Comparison of ENCODE assay signal across 8 mouse cellular contexts in the genomic region with DNA sequence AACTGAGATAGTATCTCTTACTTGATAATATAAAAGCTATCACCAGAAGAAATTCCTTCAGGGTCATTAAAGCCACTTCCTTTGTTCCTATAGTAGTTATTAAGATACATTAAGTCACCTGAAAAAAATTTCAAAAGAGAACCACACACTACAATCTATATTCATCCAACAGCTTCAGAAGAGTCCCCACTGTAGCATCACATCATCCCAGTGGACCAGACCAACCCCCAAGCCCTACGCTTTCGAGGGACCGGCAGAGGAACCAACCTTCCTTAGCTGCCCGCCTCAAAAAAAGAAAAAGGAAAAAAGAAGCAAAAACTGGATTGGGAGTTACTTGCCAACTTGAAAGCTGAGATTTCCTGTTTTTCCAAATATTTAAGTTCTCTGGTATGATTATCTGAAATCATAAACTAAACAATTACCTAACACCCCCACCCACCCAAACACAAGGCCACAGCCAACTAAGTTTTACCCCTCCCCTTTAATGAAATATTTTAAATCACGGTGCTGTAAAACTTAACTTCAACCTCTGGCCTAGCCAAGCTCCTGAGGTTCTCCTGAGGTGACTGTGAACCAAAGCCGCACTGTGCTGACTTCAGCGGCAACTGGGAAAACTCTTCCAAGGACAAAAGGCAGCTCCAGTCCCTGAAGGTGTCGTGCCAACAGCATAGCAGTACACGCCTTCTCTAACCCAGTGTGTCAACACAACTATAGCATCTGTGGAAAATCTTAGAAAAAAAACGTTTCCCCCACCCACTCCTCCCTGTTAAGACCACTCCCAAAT. TPM values are rescaled to one million over a fixed set of nuclear protein-coding genes. Genes with fewer than 3 reads are reported as not detected.
A peak's percentile ranks its signal among the peaks of the same experiment; 100 is the strongest.
DNase-seq lines count a peak whose midpoint lies in the region; ATAC-seq lines count a peak whose summit lies in the region.

No protein-coding gene starts in this region.

- under 1% methylated on average over 10 of the region's 10 CpGs for WGBS in hindbrain, embryonic 16.5 days
- under 1% methylated on average over 10 of the region's 10 CpGs for WGBS in midbrain, embryonic 11.5 days

- H3K4me3 ChIP-seq in hindbrain, embryonic 16.5 days (ENCODE audit: low read length): peak overlapping the region; percentile 97
- H3K4me3 ChIP-seq in midbrain, embryonic 11.5 days (ENCODE audit: low read depth, low read length): peak overlapping the region; percentile 99

- H3K9ac ChIP-seq in hindbrain, embryonic 16.5 days (ENCODE audit: low read depth, low read length): peak overlapping the region; percentile 96
- H3K9ac ChIP-seq in midbrain, embryonic 11.5 days (ENCODE audit: low read length): peak overlapping the region; percentile 98

- peaks cover 22% of the 10 kb centered on the region for H3K36me3 ChIP-seq in hindbrain, embryonic 16.5 days (ENCODE audit: control insufficient read depth, insufficient read depth, low read length)
- peaks cover 22% of the 10 kb centered on the region for H3K36me3 ChIP-seq in midbrain, embryonic 11.5 days (ENCODE audit: control insufficient read depth, insufficient read depth, low read length)

- no peaks in the 10 kb centered on the region for H3K9me3 ChIP-seq in hindbrain, embryonic 16.5 days (ENCODE audit: control insufficient read depth, low read length)
- H3K9me3 ChIP-seq in midbrain, embryonic 11.5 days (ENCODE audit: control insufficient read depth, low read length): no peaks in the 10 kb centered on the region

- peak overlapping the region; percentile 98 for H3K4me2 ChIP-seq in hindbrain, embryonic 16.5 days (ENCODE audit: low read length)
- peak overlapping the region; percentile 83 for H3K4me2 ChIP-seq in midbrain, embryonic 11.5 days

- no peak for ATAC-seq in hindbrain, embryonic 16.5 days
- ATAC-seq in midbrain, embryonic 11.5 days (ENCODE audit: low FRiP score): no peak

- H3K4me1 ChIP-seq in hindbrain, embryonic 16.5 days (ENCODE audit: control insufficient read depth, insufficient read depth, low read depth, low read length): peaks cover 35% of the 10 kb centered on the region
- peaks cover 34% of the 10 kb centered on the region for H3K4me1 ChIP-seq in midbrain, embryonic 11.5 days (ENCODE audit: control insufficient read depth, insufficient read depth, low read length)

- DNase-seq in adrenal gland, adult 2 months: peak; percentile 66
- DNase-seq in adrenal gland, adult 8-10 months: no peak
- peak; percentile 74 for DNase-seq in 3T3-L1 (ENCODE audit: low read depth, low spot score)
- DNase-seq in embryo, embryonic 9.5 days (ENCODE audit: extremely low spot score): peak; percentile 53
- DNase-seq in midbrain, embryonic 11.5 days (ENCODE audit: low spot score, missing footprints): peak; percentile 97
- DNase-seq in layer of hippocampus, adult 11-12 months (ENCODE audit: low spot score): no peak
- DNase-seq in layer of hippocampus, adult 18-20 months (ENCODE audit: low spot score in 2 of 2): no peak

- H3K27ac ChIP-seq in hindbrain, embryonic 16.5 days (ENCODE audit: low read depth, low read length): peak overlapping the region; percentile 86
- H3K27ac ChIP-seq in midbrain, embryonic 11.5 days (ENCODE audit: low read depth, low read length): 0 out of 2 replicates have a peak overlapping the region, but pooled peaks have one; percentile 2

- no peaks in the 10 kb centered on the region for H3K27me3 ChIP-seq in hindbrain, embryonic 16.5 days (replicated peaks; ENCODE audit: control insufficient read depth, insufficient read depth, low read length)
- no peaks in the 10 kb centered on the region for H3K27me3 ChIP-seq in midbrain, embryonic 11.5 days (ENCODE audit: control insufficient read depth, insufficient read depth, low read length)

RNA-seq across cellular contexts. Expression of a gene that starts 28.5 kb away (rescaled TPM):
- 100 to 1,000 TPM; 106 to 109 TPM for total RNA-seq in adrenal gland, adult 2 months (2021)
- 119 and 125 TPM in 2 replicates for polyA plus RNA-seq in adrenal gland, adult 2 months (2012; rRNA removed)
- 100 to 1,000 TPM; 112 to 147 (median 124) TPM for total RNA-seq in adrenal gland, adult 8-10 months (2022)
- 83.2 and 93.9 TPM in 2 replicates for polyA plus RNA-seq in hindbrain, embryonic 16.5 days (2015; fragmentation: Nextera tagmentation; extraction: Ambion mirVana)
- polyA plus RNA-seq in midbrain, embryonic 11.5 days (2014; fragmentation: Nextera tagmentation; extraction: Ambion mirVana): 48.2 and 58.6 TPM in 2 replicates
- total RNA-seq in layer of hippocampus, adult 18-20 months (2021): 10 to 100 TPM; 77.3 to 80.3 TPM

RNA-seq across cellular contexts. Expression of a gene that starts 59.1 kb away (rescaled TPM):
- 100 to 1,000 TPM; 174 to 246 TPM for total RNA-seq in adrenal gland, adult 2 months (2021)
- polyA plus RNA-seq in adrenal gland, adult 2 months (2012; rRNA removed): 737 and 768 TPM in 2 replicates
- total RNA-seq in adrenal gland, adult 8-10 months (2022): 100 to 1,000 TPM; 254 to 451 (median 353) TPM
- polyA plus RNA-seq in hindbrain, embryonic 16.5 days (2015; fragmentation: Nextera tagmentation; extraction: Ambion mirVana): 11.6 and 15.4 TPM in 2 replicates
- polyA plus RNA-seq in midbrain, embryonic 11.5 days (2014; fragmentation: Nextera tagmentation; extraction: Ambion mirVana): 4.8 and 6.0 TPM in 2 replicates
- 10 to 100 TPM; 24.3 to 27.3 TPM for total RNA-seq in layer of hippocampus, adult 18-20 months (2021)

Comparison
In these comparisons a context has a peak if more than half of its experiments do, and no peak if none do; other contexts are left out.
1. DNase-seq: peak in adrenal gland, adult 2 months (single experiment), 3T3-L1 (single experiment), embryo, embryonic 9.5 days (single experiment) and midbrain, embryonic 11.5 days (single experiment); none in adrenal gland, adult 8-10 months (single experiment), layer of hippocampus, adult 11-12 months (single experiment) and layer of hippocampus, adult 18-20 months (0 of 2).
2. RNA of a gene that starts 59.1 kb away (total RNA-seq): 254 to 451 TPM in adrenal gland, adult 8-10 months and 174 to 246 TPM in adrenal gland, adult 2 months; 24.3 to 27.3 TPM in layer of hippocampus, adult 18-20 months; every median in the first group is over 4 times any median in the second.